Mouse (Mus musculus) embryonic fibroblast, embryonic 13.5 days (primary cell): Measurements from ENCODE around the gene Nr2f6.

Experiments used
- CTCF ChIP-seq: IDR thresholded peaks from 2 replicates; pipeline ENCODE4 v1.5.1; 2011; ENCODE audit warnings: mild to moderate bottlenecking, control low read depth, low read length, moderate library complexity, borderline replicate concordance; ENCODE audit not compliant: insufficient read depth
- POLR2A ChIP-seq: IDR thresholded peaks from 2 replicates; pipeline ENCODE4 v1.6.1; 2011; ENCODE audit warnings: low read depth, mild to moderate bottlenecking, control low read depth, low read length, moderate library complexity

DNA sequence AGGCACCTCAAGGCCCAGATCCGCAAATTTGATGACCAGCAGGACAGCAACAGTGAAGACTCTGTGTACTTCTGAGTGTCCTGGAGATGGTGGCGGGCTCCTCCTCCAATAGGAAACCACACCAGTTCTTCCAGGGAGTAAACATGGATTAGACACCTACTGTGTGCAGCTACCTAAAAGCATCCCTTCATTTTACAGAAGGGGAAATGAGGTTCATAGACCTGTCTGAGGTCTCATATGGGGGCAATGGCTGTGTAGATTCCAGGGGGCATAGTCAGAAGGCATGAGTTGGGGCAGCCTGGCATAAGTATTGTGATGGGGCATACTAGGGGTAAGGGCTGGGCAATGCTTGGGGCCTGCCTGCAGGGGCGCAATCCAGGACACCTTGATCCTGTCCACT lies 8.8 kb downstream of the Nr2f6 start:
- no peak for TF ChIP-seq CTCF
- no peak for TF ChIP-seq POLR2A
